In genomic region chr12:53624379-53625021, GRCm38 (mm10) we compare ENCODE assay signal across 18 mouse cellular contexts.
DNase-seq lines count a peak whose midpoint lies in the region; ATAC-seq and TF ChIP-seq lines count a peak whose summit lies in the region.
"Had no signal": no experiment of that assay in that cellular context is flagged by ENCODE, and none has a peak within 500 bp of the region (broad histone marks: within the 10 kb centered on the region; RNA-seq: fewer than 3 reads in every experiment).

No protein-coding gene starts in this region.

- DNase-seq in embryo, embryonic 10.5 days (ENCODE audit: low spot score), result peak; percentile 25
- no peak for DNase-seq in embryo, embryonic 9.5 days (ENCODE audit: extremely low spot score)
- no peak for DNase-seq in midbrain, embryonic 10.5 days (ENCODE audit: low spot score)
- no peak for DNase-seq in midbrain, postnatal 0 days (ENCODE audit: low spot score)
- DNase-seq in limb, embryonic 11.5 days (ENCODE audit: low spot score), result peak; percentile 66
- DNase-seq in heart, embryonic 10.5 days (ENCODE audit: low spot score), result no peak
- DNase-seq in ovary, postnatal 10 days (ENCODE audit: low spot score), result no peak
- DNase-seq: cerebellum, adult 8-10 months; gastrocnemius, postnatal 10 days; layer of hippocampus, postnatal 36 days; lung, postnatal 36 days; thymus, postnatal 14 days had no signal

- H3K27ac ChIP-seq in midbrain, embryonic 10.5 days (replicated peaks), result peak overlapping the region; percentile 72
- H3K27ac ChIP-seq in midbrain, postnatal 0 days (ENCODE audit: low read depth, low read length), result no peak overlapping the region
- H3K27ac ChIP-seq in limb, embryonic 11.5 days (replicated peaks; ENCODE audit: low read depth, low read length), result no peak overlapping the region
- H3K27ac ChIP-seq in neural tube, embryonic 15.5 days (replicated peaks), result no peak overlapping the region
- no peak overlapping the region for H3K27ac ChIP-seq in heart, embryonic 10.5 days
- H3K27ac ChIP-seq: heart, embryonic 15.5 days; liver, embryonic 14.5 days had no signal

- no peaks in the 10 kb centered on the region for H3K27me3 ChIP-seq in midbrain, embryonic 10.5 days (ENCODE audit: low read depth, poor library complexity, severe bottlenecking)
- no peaks in the 10 kb centered on the region for H3K27me3 ChIP-seq in midbrain, postnatal 0 days (ENCODE audit: insufficient read depth, low read length)
- H3K27me3 ChIP-seq in limb, embryonic 11.5 days (ENCODE audit: control insufficient read depth, insufficient read depth, low read length), result peaks cover 2% of the 10 kb centered on the region; the same call in 1 of the 2 replicates
- no peaks in the 10 kb centered on the region for H3K27me3 ChIP-seq in neural tube, embryonic 15.5 days (replicated peaks)
- no peaks in the 10 kb centered on the region for H3K27me3 ChIP-seq in heart, embryonic 10.5 days (ENCODE audit: insufficient read depth, poor library complexity, severe bottlenecking)
- H3K27me3 ChIP-seq: heart, embryonic 15.5 days had no signal

- H3K4me2 ChIP-seq in midbrain, postnatal 0 days (ENCODE audit: low read depth, low read length, poor library complexity, severe bottlenecking), result no peak overlapping the region
- H3K4me2 ChIP-seq in limb, embryonic 11.5 days (ENCODE audit: low read depth, severe bottlenecking), result no peak overlapping the region; the same call in 1 of the 2 replicates
- 0 out of 2 replicates have a peak overlapping the region, but pooled peaks have one; percentile 1 for H3K4me2 ChIP-seq in neural tube, embryonic 15.5 days
- H3K4me2 ChIP-seq: heart, embryonic 15.5 days had no signal

- 73% methylated on average over 11 of the region's 11 CpGs for WGBS in midbrain, embryonic 10.5 days
- WGBS in midbrain, postnatal 0 days, result 58% methylated on average over 11 of the region's 11 CpGs
- 16% methylated on average over 11 of the region's 11 CpGs for WGBS in limb, embryonic 11.5 days
- 19% methylated on average over 11 of the region's 11 CpGs for whole genome bisulfite sequencing in neural tube, embryonic 15.5 days
- 80% methylated on average over 11 of the region's 11 CpGs for WGBS in heart, embryonic 10.5 days

- no peaks in the 10 kb centered on the region for H3K36me3 ChIP-seq in midbrain, embryonic 10.5 days
- H3K36me3 ChIP-seq in midbrain, postnatal 0 days (ENCODE audit: insufficient read depth, low read length), result no peaks in the 10 kb centered on the region
- H3K36me3 ChIP-seq in limb, embryonic 11.5 days (ENCODE audit: control insufficient read depth, insufficient read depth, low read length), result no peaks in the 10 kb centered on the region
- H3K36me3 ChIP-seq in neural tube, embryonic 15.5 days, result no peaks in the 10 kb centered on the region
- H3K36me3 ChIP-seq in heart, embryonic 10.5 days, result no peaks in the 10 kb centered on the region
- H3K36me3 ChIP-seq: heart, embryonic 15.5 days had no signal

- no peak overlapping the region for H3K9ac ChIP-seq in midbrain, postnatal 0 days (replicated peaks; ENCODE audit: low read length, poor library complexity, severe bottlenecking)
- no peak overlapping the region for H3K9ac ChIP-seq in limb, embryonic 11.5 days (ENCODE audit: low read length)
- H3K9ac ChIP-seq in neural tube, embryonic 15.5 days (replicated peaks), result no peak overlapping the region
- H3K9ac ChIP-seq: heart, embryonic 15.5 days; liver, embryonic 14.5 days had no signal

- peaks cover 32% of the 10 kb centered on the region for H3K4me1 ChIP-seq in midbrain, embryonic 10.5 days
- no peaks in the 10 kb centered on the region for H3K4me1 ChIP-seq in midbrain, postnatal 0 days (ENCODE audit: insufficient read depth, low read length)
- no peaks in the 10 kb centered on the region; the same call in none of the 2 replicates for H3K4me1 ChIP-seq in limb, embryonic 11.5 days (ENCODE audit: control insufficient read depth, insufficient read depth, low read length)
- H3K4me1 ChIP-seq in neural tube, embryonic 15.5 days, result peaks cover 18% of the 10 kb centered on the region
- H3K4me1 ChIP-seq in heart, embryonic 10.5 days, result no peaks in the 10 kb centered on the region
- H3K4me1 ChIP-seq: heart, embryonic 15.5 days had no signal

- H3K9me3 ChIP-seq in midbrain, embryonic 10.5 days (replicated peaks), result no peaks in the 10 kb centered on the region
- no peaks in the 10 kb centered on the region for H3K9me3 ChIP-seq in midbrain, postnatal 0 days (ENCODE audit: low read length)
- no peaks in the 10 kb centered on the region for H3K9me3 ChIP-seq in limb, embryonic 11.5 days (ENCODE audit: control insufficient read depth, low read length)
- no peaks in the 10 kb centered on the region for H3K9me3 ChIP-seq in neural tube, embryonic 15.5 days (replicated peaks)
- no peaks in the 10 kb centered on the region for H3K9me3 ChIP-seq in heart, embryonic 10.5 days
- H3K9me3 ChIP-seq: heart, embryonic 15.5 days had no signal

- no peak for ATAC-seq in midbrain, postnatal 0 days (ENCODE audit: low FRiP score)
- ATAC-seq in limb, embryonic 11.5 days (ENCODE audit: insufficient number of reproducible peaks, low FRiP score, low TSS enrichment, low read depth), result peak; percentile 73
- no peak for ATAC-seq in neural tube, embryonic 15.5 days (ENCODE audit: low FRiP score)
- ATAC-seq: intestine, postnatal 0 days had no signal

- no peak overlapping the region for H3K4me3 ChIP-seq in midbrain, embryonic 10.5 days
- H3K4me3 ChIP-seq in midbrain, postnatal 0 days (ENCODE audit: low read depth, low read length), result no peak overlapping the region
- no peak overlapping the region for H3K4me3 ChIP-seq in limb, embryonic 11.5 days (ENCODE audit: low read depth, low read length)
- no peak overlapping the region for H3K4me3 ChIP-seq in neural tube, embryonic 15.5 days (replicated peaks)
- H3K4me3 ChIP-seq in heart, embryonic 10.5 days, result no peak overlapping the region
- H3K4me3 ChIP-seq: erythroblast, embryonic 14.5 days; heart, embryonic 15.5 days; myocyte had no signal

- TF ChIP-seq CTCF in midbrain, postnatal 0 days (IDR thresholded peaks at IDR 0.05), result no peak

Comparison
In these comparisons a context has a peak if more than half of its experiments do, and no peak if none do; other contexts are left out.
1. DNase-seq: peak in embryo, embryonic 10.5 days (single experiment) and limb, embryonic 11.5 days (single experiment); none in embryo, embryonic 9.5 days (single experiment), midbrain, embryonic 10.5 days (single experiment), midbrain, postnatal 0 days (single experiment), heart, embryonic 10.5 days (single experiment) and ovary, postnatal 10 days (single experiment).